Mouse (Mus musculus): ENCODE results near the gene Cetn4. TPM values are rescaled to one million over a fixed set of nuclear protein-coding genes. Genes with fewer than 3 reads are reported as not detected.

The Cetn4 gene
- polyA plus RNA-seq (2014; fragmentation: Illumina TruSeq; extraction: RNeasy Lipid Tissue Mini Kit (QIAGEN cat#74804); ENCODE audit: insufficient read depth, low read depth, low replicate concordance) = 19.5 TPM

DNA sequence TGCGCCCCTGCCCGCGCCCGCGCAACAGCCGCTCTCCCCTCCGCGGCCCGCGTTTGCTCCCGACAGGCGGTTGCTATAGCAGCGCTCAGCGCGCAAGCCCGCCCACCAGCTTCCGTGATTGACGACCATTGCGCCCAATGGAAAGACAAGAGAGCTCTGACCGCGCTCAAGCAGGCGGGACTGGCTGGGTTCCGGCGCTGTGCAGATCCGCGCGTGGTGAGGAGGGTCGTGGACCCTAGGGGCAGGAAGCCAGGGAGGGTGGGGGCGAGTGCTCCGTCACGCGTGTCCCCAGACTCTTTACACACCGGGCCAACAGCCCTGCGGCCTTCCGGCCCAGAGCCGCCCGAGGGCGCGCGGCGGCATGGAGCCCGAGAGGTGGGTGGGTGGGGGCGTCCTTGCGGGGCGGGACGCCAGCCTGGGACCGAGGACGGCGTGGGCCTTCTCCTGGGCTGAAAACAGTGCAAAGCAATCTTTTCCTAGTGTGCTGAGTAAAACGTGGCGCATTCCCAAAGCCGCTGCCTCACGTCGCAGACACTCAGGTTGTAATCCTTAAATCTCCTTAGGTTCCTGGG lies at the start of gene Cetn4, which contains the start of gene Bbs12:
Cetn4 (minus strand) TSS at position 339 of the 572 bp plus-strand sequence.
Bbs12 (plus strand) TSS at position 185 of the 572 bp plus-strand sequence.

DNA sequence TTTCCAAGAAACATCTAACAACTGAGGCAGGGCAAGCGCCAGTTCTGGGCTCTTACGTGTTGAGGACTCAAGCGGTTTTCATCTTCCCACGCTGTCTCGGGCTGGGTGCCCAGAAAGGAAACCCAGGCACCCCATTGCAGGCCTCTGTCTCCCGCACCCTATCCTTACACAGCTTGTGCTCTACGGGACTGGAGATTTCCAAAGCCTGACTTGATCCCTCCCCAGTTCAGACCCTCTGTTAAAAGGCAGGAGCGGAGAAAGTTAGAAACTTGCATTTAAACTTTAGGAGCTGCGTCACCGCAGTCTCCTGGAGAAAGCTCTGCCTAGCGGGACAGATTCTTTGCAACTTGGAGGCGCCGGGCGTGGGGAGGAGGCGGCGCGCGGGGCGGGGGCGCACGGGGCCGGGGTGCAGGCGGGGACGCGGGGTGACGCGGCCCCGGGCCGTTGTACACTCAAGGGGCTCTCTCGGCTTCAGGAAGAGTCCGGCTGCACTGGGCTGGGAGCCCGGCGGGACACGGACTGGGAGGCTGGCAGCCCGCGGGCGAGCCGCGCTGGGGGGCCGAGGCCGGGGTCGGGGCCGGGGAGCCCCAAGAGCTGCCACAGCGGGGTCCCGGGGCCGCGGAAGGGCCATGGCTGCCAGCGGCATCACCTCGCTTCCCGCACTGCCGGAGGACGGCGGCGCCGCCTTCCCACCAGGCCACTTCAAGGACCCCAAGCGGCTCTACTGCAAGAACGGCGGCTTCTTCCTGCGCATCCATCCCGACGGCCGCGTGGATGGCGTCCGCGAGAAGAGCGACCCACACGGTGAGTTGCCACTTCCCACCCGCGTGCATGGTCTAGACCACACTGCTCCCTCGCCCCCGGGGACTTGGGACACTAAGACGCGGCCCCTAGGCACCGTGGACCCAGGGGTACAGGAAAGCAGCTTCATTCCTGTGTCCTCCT lies 36.0 kb upstream of the Cetn4 start, which contains the start of gene Fgf2:
Fgf2 (plus strand) TSS at position 126 of the 945 bp plus-strand sequence.

Other genes with a start within 250 kb of the Cetn4 start
- gene Adad1, start 249.2 kb downstream of the Cetn4 start, polyA plus RNA-seq (2014; fragmentation: Illumina TruSeq; extraction: RNeasy Lipid Tissue Mini Kit (QIAGEN cat#74804); ENCODE audit: insufficient read depth, low read depth, low replicate concordance) = not detected
- 0.69 TPM for gene Il2, start 186.7 kb downstream of the Cetn4 start, polyA plus RNA-seq (2014; fragmentation: Illumina TruSeq; extraction: RNeasy Lipid Tissue Mini Kit (QIAGEN cat#74804); ENCODE audit: insufficient read depth, low read depth, low replicate concordance)
- gene Il21, start 80.1 kb downstream of the Cetn4 start, polyA plus RNA-seq (2014; fragmentation: Illumina TruSeq; extraction: RNeasy Lipid Tissue Mini Kit (QIAGEN cat#74804); ENCODE audit: insufficient read depth, low read depth, low replicate concordance) = not detected
- 1.9 TPM for gene Bbs12, start 154 bp downstream of the Cetn4 start, polyA plus RNA-seq (2014; fragmentation: Illumina TruSeq; extraction: RNeasy Lipid Tissue Mini Kit (QIAGEN cat#74804); ENCODE audit: insufficient read depth, low read depth, low replicate concordance)
- gene Fgf2, start 35.6 kb upstream of the Cetn4 start, polyA plus RNA-seq (2014; fragmentation: Illumina TruSeq; extraction: RNeasy Lipid Tissue Mini Kit (QIAGEN cat#74804); ENCODE audit: insufficient read depth, low read depth, low replicate concordance) = 5.4 TPM
- gene Spata5, start 107.2 kb upstream of the Cetn4 start, polyA plus RNA-seq (2014; fragmentation: Illumina TruSeq; extraction: RNeasy Lipid Tissue Mini Kit (QIAGEN cat#74804); ENCODE audit: insufficient read depth, low read depth, low replicate concordance) = 7.4 TPM
- 5.2 TPM for gene Nudt6, start 107.5 kb upstream of the Cetn4 start, polyA plus RNA-seq (2014; fragmentation: Illumina TruSeq; extraction: RNeasy Lipid Tissue Mini Kit (QIAGEN cat#74804); ENCODE audit: insufficient read depth, low read depth, low replicate concordance)